Mouse (Mus musculus): ENCODE results near the gene Eps8l2. TPM values are rescaled to one million over a fixed set of nuclear protein-coding genes. Genes with fewer than 3 reads are reported as not detected.
"Not testable (repeated sequence)": the region's sequence is repeated elsewhere in the genome, so short reads cannot be mapped to it uniquely, and the experiment has no call there.

Eps8l2 gene
- polyA plus RNA-seq, 1 experiment = 5.3 TPM

- no peak for TF ChIP-seq CTCF (IDR thresholded peaks at IDR 0.05; ENCODE audit: control insufficient read depth, insufficient read depth, insufficient replicate concordance, low read depth, low read length)
- no peak for TF ChIP-seq POLR2A (IDR thresholded peaks at IDR 0.05; ENCODE audit: control insufficient read depth, low read depth, low read length)
- Histone ChIP-seq H3K4me3 (ENCODE audit: control insufficient read depth, low read depth, low read length) (peak overlapping the region; percentile 95), H3K27me3 (ENCODE audit: control insufficient read depth, insufficient read depth, low read length) (no peaks in the 10 kb centered on the region), H3K4me1 (ENCODE audit: control insufficient read depth, insufficient read depth, low read length) (peaks cover 15% of the 10 kb centered on the region), H3K27ac (ENCODE audit: control insufficient read depth, insufficient read depth, low read depth, low read length) (peak overlapping the region; percentile 81), H3K36me3 (ENCODE audit: control insufficient read depth, insufficient read depth, low read length) (no peaks in the 10 kb centered on the region)
Observed at GRCm38 (mm10) chr7:141392552-141393222, 54.0 kb downstream of the Eps8l2 start.

GRCm38 (mm10) chr7:141394158-141394557 is 55.5 kb downstream of the Eps8l2 start:
- Histone ChIP-seq H3K27me3 (ENCODE audit: control insufficient read depth, insufficient read depth, low read length) (no peaks in the 10 kb centered on the region), H3K4me1 (ENCODE audit: control insufficient read depth, insufficient read depth, low read length) (peaks cover 15% of the 10 kb centered on the region), H3K4me3 (ENCODE audit: control insufficient read depth, low read depth, low read length) (no peak overlapping the region), H3K36me3 (ENCODE audit: control insufficient read depth, insufficient read depth, low read length) (no peaks in the 10 kb centered on the region), H3K27ac (ENCODE audit: control insufficient read depth, insufficient read depth, low read depth, low read length) (no peak overlapping the region)
- TF ChIP-seq POLR2A (IDR thresholded peaks at IDR 0.05; ENCODE audit: control insufficient read depth, low read depth, low read length) = no peak
- TF ChIP-seq CTCF (IDR thresholded peaks at IDR 0.05; ENCODE audit: control insufficient read depth, insufficient read depth, insufficient replicate concordance, low read depth, low read length) = no peak

- no peak overlapping the region for H3K27ac ChIP-seq (ENCODE audit: control insufficient read depth, insufficient read depth, low read depth, low read length)
- H3K36me3 ChIP-seq (ENCODE audit: control insufficient read depth, insufficient read depth, low read length) = no peaks in the 10 kb centered on the region
- H3K4me3 ChIP-seq (ENCODE audit: control insufficient read depth, low read depth, low read length) = no peak overlapping the region
- H3K4me1 ChIP-seq (ENCODE audit: control insufficient read depth, insufficient read depth, low read length) = peaks cover 15% of the 10 kb centered on the region
- H3K27me3 ChIP-seq (ENCODE audit: control insufficient read depth, insufficient read depth, low read length) = no peaks in the 10 kb centered on the region
- peak; percentile 93 for TF ChIP-seq CTCF (IDR thresholded peaks at IDR 0.05; ENCODE audit: control insufficient read depth, insufficient read depth, insufficient replicate concordance, low read depth, low read length)
- TF ChIP-seq POLR2A (IDR thresholded peaks at IDR 0.05; ENCODE audit: control insufficient read depth, low read depth, low read length) = no peak
Observed at GRCm38 (mm10) chr7:141394771-141395170, 56.1 kb downstream of the Eps8l2 start.

GRCm38 (mm10) chr7:141395348-141395747 is 56.7 kb downstream of the Eps8l2 start:
- Histone ChIP-seq H3K4me3 (ENCODE audit: control insufficient read depth, low read depth, low read length) (no peak overlapping the region), H3K27me3 (ENCODE audit: control insufficient read depth, insufficient read depth, low read length) (no peaks in the 10 kb centered on the region), H3K27ac (ENCODE audit: control insufficient read depth, insufficient read depth, low read depth, low read length) (no peak overlapping the region), H3K4me1 (ENCODE audit: control insufficient read depth, insufficient read depth, low read length) (peaks cover 15% of the 10 kb centered on the region), H3K36me3 (ENCODE audit: control insufficient read depth, insufficient read depth, low read length) (no peaks in the 10 kb centered on the region)
- TF ChIP-seq POLR2A (IDR thresholded peaks at IDR 0.05; ENCODE audit: control insufficient read depth, low read depth, low read length) (no peak), CTCF (IDR thresholded peaks at IDR 0.05; ENCODE audit: control insufficient read depth, insufficient read depth, insufficient replicate concordance, low read depth, low read length) (no peak)

GRCm38 (mm10) chr7:141403305-141403704 is 64.6 kb downstream of the Eps8l2 start:
- Histone ChIP-seq H3K4me3 (ENCODE audit: control insufficient read depth, low read depth, low read length) (no peak overlapping the region), H3K27ac (ENCODE audit: control insufficient read depth, insufficient read depth, low read depth, low read length) (no peak overlapping the region), H3K27me3 (ENCODE audit: control insufficient read depth, insufficient read depth, low read length) (no peaks in the 10 kb centered on the region), H3K4me1 (ENCODE audit: control insufficient read depth, insufficient read depth, low read length) (no peaks in the 10 kb centered on the region), H3K36me3 (ENCODE audit: control insufficient read depth, insufficient read depth, low read length) (no peaks in the 10 kb centered on the region)
- TF ChIP-seq POLR2A (IDR thresholded peaks at IDR 0.05; ENCODE audit: control insufficient read depth, low read depth, low read length) (no peak), CTCF (IDR thresholded peaks at IDR 0.05; ENCODE audit: control insufficient read depth, insufficient read depth, insufficient replicate concordance, low read depth, low read length) (peak; percentile 90; the same call in 1 of the 2 replicates)

GRCm38 (mm10) chr7:141405466-141405865 is 66.8 kb downstream of the Eps8l2 start:
- H3K36me3 ChIP-seq (ENCODE audit: control insufficient read depth, insufficient read depth, low read length) = 0 out of 2 replicates have a peak, but pooled peaks cover 2% of the 10 kb centered on the region
- H3K27ac ChIP-seq (ENCODE audit: control insufficient read depth, insufficient read depth, low read depth, low read length) = no peak overlapping the region
- no peaks in the 10 kb centered on the region for H3K27me3 ChIP-seq (ENCODE audit: control insufficient read depth, insufficient read depth, low read length)
- TF ChIP-seq POLR2A (IDR thresholded peaks at IDR 0.05; ENCODE audit: control insufficient read depth, low read depth, low read length) (no peak), CTCF (IDR thresholded peaks at IDR 0.05; ENCODE audit: control insufficient read depth, insufficient read depth, insufficient replicate concordance, low read depth, low read length) (no peak)
- no peaks in the 10 kb centered on the region for H3K4me1 ChIP-seq (ENCODE audit: control insufficient read depth, insufficient read depth, low read length)
- no peak overlapping the region for H3K4me3 ChIP-seq (ENCODE audit: control insufficient read depth, low read depth, low read length)

- H3K27me3 ChIP-seq (ENCODE audit: control insufficient read depth, insufficient read depth, low read length); H3K36me3 ChIP-seq (ENCODE audit: control insufficient read depth, insufficient read depth, low read length); H3K4me1 ChIP-seq (ENCODE audit: control insufficient read depth, insufficient read depth, low read length); H3K27ac ChIP-seq (ENCODE audit: control insufficient read depth, insufficient read depth, low read depth, low read length); H3K4me3 ChIP-seq (ENCODE audit: control insufficient read depth, low read depth, low read length): not testable (repeated sequence)
Observed at GRCm38 (mm10) chr7:141407670-141408069, 69.0 kb downstream of the Eps8l2 start.
